Mouse (Mus musculus) CH12.LX (cell line): ENCODE data around the gene Ccdc74a. TPM values are rescaled to one million over a fixed set of nuclear protein-coding genes. Genes with fewer than 3 reads are reported as not detected.
A peak's percentile ranks its signal among the peaks of the same experiment; 100 is the strongest.

Experiments
- DNase-seq: peaks from one replicate; pipeline ENCODE4 v3.0.0-alpha.2; 2013; ENCODE audit errors: extremely low read depth
- H3K27ac ChIP-seq: 2 replicates; pipeline ENCODE4 v1.5.1; 2012; ENCODE audit warnings: low read depth, mild to moderate bottlenecking, control low read depth, moderate library complexity; ENCODE audit not compliant: insufficient read depth
- H3K27me3 ChIP-seq: replicated peaks from 2 replicates; pipeline ENCODE3; 2012; ENCODE audit warnings: inconsistent platforms
- H3K36me3 ChIP-seq, 2 experiments: replicated peaks in 1 of 2; 2 replicates each; pipeline versions ENCODE3 to v1.6.1; 2012; ENCODE audit warnings: inconsistent platforms in 1 of 2, low read length in 1 of 2, mild to moderate bottlenecking in 1 of 2, mixed read lengths in 1 of 2, moderate library complexity in 1 of 2; ENCODE audit not compliant: control insufficient read depth in 1 of 2, insufficient read depth in 1 of 2
- H3K4me1 ChIP-seq, 2 experiments: 2 replicates each; pipeline ENCODE4 v1.6.1; 2012; ENCODE audit warnings: inconsistent platforms in 1 of 2, moderate library complexity in 1 of 2; ENCODE audit not compliant: insufficient read depth in 2 of 2, control insufficient read depth in 1 of 2
- H3K4me2 ChIP-seq: 2 replicates; pipeline ENCODE4 v1.6.1; 2012; ENCODE audit warnings: low read depth, mild to moderate bottlenecking, control low read depth; ENCODE audit not compliant: poor library complexity, insufficient read depth, severe bottlenecking
- H3K4me3 ChIP-seq, 3 experiments: fragments of 150-350 bp in 1 of 3; sonication (generic) in 1 of 3; replicated peaks in 1 of 3; 2 replicates each; pipeline versions ENCODE3 to v1.5.1; 2011 to 2012; ENCODE audit warnings: low read depth in 2 of 3, low read length in 2 of 3, mild to moderate bottlenecking in 2 of 3, moderate library complexity in 2 of 3, control low read depth in 1 of 3, improper control_type of control experiment in 1 of 3, inconsistent platforms in 1 of 3, mixed read lengths in 1 of 3; ENCODE audit not compliant: poor library complexity in 1 of 3
- H3K79me2 ChIP-seq: replicated peaks from 2 replicates; pipeline ENCODE4 v1.6.1; 2012; ENCODE audit warnings: mild to moderate bottlenecking, moderate library complexity; ENCODE audit not compliant: control insufficient read depth, poor library complexity, insufficient read depth, severe bottlenecking; ENCODE audit errors: extremely low read depth
- H3K9ac ChIP-seq: 2 replicates; pipeline ENCODE4 v1.6.1; 2012; ENCODE audit warnings: low read depth, mild to moderate bottlenecking, control low read depth, moderate library complexity; ENCODE audit not compliant: insufficient read depth
- H3K9me3 ChIP-seq: replicated peaks from 2 replicates; pipeline ENCODE3; 2012; ENCODE audit warnings: low read length, inconsistent platforms, mixed read lengths
- CHD1 ChIP-seq: IDR thresholded peaks from 2 replicates; pipeline ENCODE4 v1.6.1; 2012; ENCODE audit warnings: low read depth, low read length, improper control_type of control experiment, inconsistent platforms
- E2F4 ChIP-seq: IDR thresholded peaks from 2 replicates; pipeline ENCODE4 v1.6.1; 2011; ENCODE audit warnings: low read depth, low read length, improper control_type of control experiment; ENCODE audit not compliant: insufficient replicate concordance
- ELF1 ChIP-seq: IDR thresholded peaks from 2 replicates; pipeline ENCODE4 v1.6.1; 2014; ENCODE audit warnings: low read depth, mild to moderate bottlenecking, inconsistent platforms, low read length, improper control_type of control experiment
- EP300 ChIP-seq: IDR thresholded peaks from 2 replicates; pipeline ENCODE4 v1.6.1; 2011; ENCODE audit warnings: low read length, improper control_type of control experiment
- ETS1 ChIP-seq: conservative IDR thresholded peaks from 2 replicates; pipeline ENCODE4 v1.6.1; 2012; ENCODE audit warnings: low read depth, mild to moderate bottlenecking, inconsistent platforms, low read length, improper control_type of control experiment, moderate library complexity
- GABPA ChIP-seq: IDR thresholded peaks from 2 replicates; pipeline ENCODE4 v1.6.1; 2012; ENCODE audit warnings: low read depth, low read length, improper control_type of control experiment, inconsistent platforms; ENCODE audit not compliant: insufficient replicate concordance
- IRF4 ChIP-seq: IDR thresholded peaks from 2 replicates; pipeline ENCODE4 v1.6.1; 2014; ENCODE audit warnings: low read depth, mild to moderate bottlenecking, inconsistent platforms, low read length, improper control_type of control experiment
- MXI1 ChIP-seq: IDR thresholded peaks from 2 replicates; pipeline ENCODE4 v1.6.1; 2011; ENCODE audit warnings: mild to moderate bottlenecking, low read depth, low read length, improper control_type of control experiment
- POLR2AphosphoS2 ChIP-seq: IDR thresholded peaks from 2 replicates; pipeline ENCODE4 v1.6.1; 2011; ENCODE audit warnings: low read depth, low read length, improper control_type of control experiment
- RCOR1 ChIP-seq: conservative IDR thresholded peaks from 2 replicates; pipeline ENCODE4 v1.6.1; 2012; ENCODE audit warnings: low read depth, mild to moderate bottlenecking, inconsistent platforms, low read length, improper control_type of control experiment
- SMC3 ChIP-seq: IDR thresholded peaks from 2 replicates; pipeline ENCODE4 v1.6.1; 2011; ENCODE audit warnings: low read depth, low read length, improper control_type of control experiment
- TBP ChIP-seq: conservative IDR thresholded peaks from 2 replicates; pipeline ENCODE4 v1.6.1; 2011; ENCODE audit warnings: low read depth, low read length, improper control_type of control experiment
- UBTF ChIP-seq: IDR thresholded peaks from 2 replicates; pipeline ENCODE4 v1.6.1; 2012; ENCODE audit warnings: low read depth, mild to moderate bottlenecking, inconsistent platforms, low read length, improper control_type of control experiment, moderate library complexity
- ZMIZ1 ChIP-seq: IDR thresholded peaks from 2 replicates; pipeline ENCODE4 v1.6.1; 2012; ENCODE audit warnings: low read depth, mild to moderate bottlenecking, inconsistent platforms, low read length, improper control_type of control experiment
- ZNF384 ChIP-seq: IDR thresholded peaks from 2 replicates; pipeline ENCODE4 v1.6.1; 2012; ENCODE audit warnings: low read depth, low read length, improper control_type of control experiment, inconsistent platforms
- dilution Hi-C: fragments of 300-500 bp; cut with MboI; formaldehyde crosslinking; loops from 2 replicates; pipeline ENCODE4 v1.14.3; 2020; ENCODE audit warnings: low sequenced_read_pairs; ENCODE audit not compliant: extremely low pct_unique_long_range_greater_than_20kb, extremely low pct_ligation_motif_present
- in situ Hi-C: fragments of 300-500 bp; cut with MboI; formaldehyde crosslinking; loops from 3 replicates; pipeline ENCODE4 v1.14.3; 2019; ENCODE audit warnings: low sequenced_read_pairs, low pct_ligation_motif_present, low pct_unique_long_range_greater_than_20kb, mixed read lengths
- polyA plus RNA-seq: library from polyadenylated mRNA; unstranded; fragments of >175 nt; gene quantifications from 2 replicates; pipeline ENCODE4 v1.2.1, GENCODE M21; 2012; ENCODE audit warnings: low read depth; ENCODE audit not compliant: insufficient read length
- total RNA-seq, 2 experiments: library from RNA; depleted of rRNA; stranded (reverse); fragments of 300-350 nt in 1 of 2; fragments of >200 nt in 1 of 2; gene quantifications; 2 replicates each; pipeline ENCODE4 v1.2.3; 2012 to 2014

Ccdc74a gene
- total and polyA plus RNA-seq, 3 experiments = 2.0 TPM; not detected in 2

DNA sequence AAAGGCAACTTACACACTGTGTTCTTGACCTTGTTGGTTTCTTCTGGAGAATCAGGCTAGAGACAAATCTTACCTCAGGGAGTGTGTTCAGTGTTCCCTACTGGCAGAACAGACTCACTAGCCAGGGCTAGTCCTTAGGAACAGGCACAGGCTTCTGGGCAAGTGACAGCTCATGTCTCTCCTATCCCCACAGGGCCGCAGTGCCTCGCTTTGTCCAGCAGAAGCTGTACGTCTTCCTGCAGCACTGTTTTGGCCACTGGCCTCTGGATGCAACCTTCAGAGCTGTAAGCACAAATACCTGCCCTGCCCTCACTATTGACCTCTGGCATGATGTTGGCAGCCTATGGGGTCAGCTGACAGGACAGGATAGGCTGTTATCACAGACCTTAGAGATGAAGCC is 7.2 kb upstream of the Ccdc74a start:
- in situ Hi-C loops = no loop called here
- no peak for DNase-seq
- H3K27ac ChIP-seq = no peak overlapping the region
- H3K9ac ChIP-seq = no peak overlapping the region
- no peaks in the 10 kb centered on the region for H3K79me2 ChIP-seq
- H3K27me3 ChIP-seq = no peaks in the 10 kb centered on the region
- peaks cover 73 to 94% of the 10 kb centered on the region in 2 experiments for H3K36me3 ChIP-seq
- H3K4me3 ChIP-seq = no peak overlapping the region
- dilution Hi-C loops = no loop called here
- H3K4me2 ChIP-seq = no peak overlapping the region
- TF ChIP-seq ETS1 (no peak), ELF1 (no peak), SMC3 (no peak), MXI1 (no peak), GABPA (no peak), CHD1 (no peak), EP300 (no peak), TBP (no peak), IRF4 (no peak)
- no peaks in the 10 kb centered on the region for H3K4me1 ChIP-seq
- H3K9me3 ChIP-seq = no peaks in the 10 kb centered on the region

DNA sequence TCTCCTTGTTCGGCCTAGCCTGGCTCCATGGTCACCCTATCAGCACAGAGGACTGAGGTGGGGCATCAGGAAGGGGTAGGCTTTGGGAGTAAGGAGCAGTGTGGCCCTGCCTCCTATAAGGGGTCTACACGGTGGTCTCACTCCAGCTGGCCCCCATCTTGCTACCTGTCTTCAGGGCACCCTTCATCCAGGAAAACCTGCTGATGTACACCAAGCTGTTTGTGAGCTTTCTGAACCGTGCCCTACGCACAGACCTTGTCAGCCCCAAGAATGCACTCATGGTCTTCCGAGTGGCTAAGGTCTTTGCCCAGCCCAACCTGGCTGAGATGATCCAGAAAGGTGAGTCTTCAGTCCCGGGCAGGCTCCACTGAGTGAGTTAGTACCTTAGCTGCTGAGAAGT is 6.3 kb upstream of the Ccdc74a start:
- no peak for DNase-seq
- H3K27ac ChIP-seq = no peak overlapping the region
- H3K4me3 ChIP-seq = no peak overlapping the region
- H3K9me3 ChIP-seq = no peaks in the 10 kb centered on the region
- no peak for TF ChIP-seq ZNF384
- TF ChIP-seq UBTF = no peak
- TF ChIP-seq MXI1 = no peak
- no peak for TF ChIP-seq CHD1
- no peak for TF ChIP-seq EP300
- no peak for TF ChIP-seq E2F4
- no peak for TF ChIP-seq ZMIZ1
- TF ChIP-seq RCOR1 = no peak
- H3K9ac ChIP-seq = no peak overlapping the region
- H3K27me3 ChIP-seq = no peaks in the 10 kb centered on the region
- in situ Hi-C loops (no loop called here), dilution Hi-C loops (no loop called here)
- H3K79me2 ChIP-seq = no peaks in the 10 kb centered on the region
- H3K4me2 ChIP-seq = no peak overlapping the region
- H3K36me3 ChIP-seq = peaks cover 72 to 97% of the 10 kb centered on the region in 2 experiments
- H3K4me1 ChIP-seq = no peaks in the 10 kb centered on the region

DNA sequence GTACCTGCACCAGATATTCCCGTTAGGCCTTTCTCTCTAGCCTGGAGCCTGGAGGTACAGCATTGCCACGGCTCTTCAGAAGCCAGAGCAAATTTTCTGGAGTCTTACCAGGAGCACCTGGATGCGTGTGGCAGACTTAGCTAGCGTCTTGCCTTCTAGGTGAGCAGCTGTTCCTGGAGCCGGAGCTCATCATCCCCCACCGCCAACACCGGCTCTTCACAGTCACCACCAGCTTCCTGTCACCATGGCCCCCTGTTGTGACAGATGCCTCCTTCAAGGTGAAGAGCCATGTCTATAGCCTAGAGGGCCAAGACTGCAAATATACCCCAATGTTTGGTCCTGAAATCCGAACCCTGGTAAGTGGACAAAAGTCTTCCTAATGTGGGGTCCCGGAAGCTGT is 5.6 kb upstream of the Ccdc74a start:
- no peak overlapping the region for H3K9ac ChIP-seq
- no peaks in the 10 kb centered on the region for H3K4me1 ChIP-seq
- H3K27me3 ChIP-seq = no peaks in the 10 kb centered on the region
- H3K9me3 ChIP-seq = no peaks in the 10 kb centered on the region
- no peak overlapping the region for H3K27ac ChIP-seq
- dilution Hi-C loops = no loop called here
- H3K4me2 ChIP-seq = no peak overlapping the region
- no peaks in the 10 kb centered on the region for H3K79me2 ChIP-seq
- DNase-seq = no peak
- peaks cover 69 to 95% of the 10 kb centered on the region in 2 experiments for H3K36me3 ChIP-seq
- TF ChIP-seq IRF4 = no peak
- TF ChIP-seq POLR2AphosphoS2 = 0 out of 2 replicates have a peak, but pooled peaks have one; percentile 19
- TF ChIP-seq, all 38 proteins: peak for 1
- H3K4me3 ChIP-seq = no peak overlapping the region
- in situ Hi-C loops = no loop called here
